Mouse (Mus musculus) erythroblast, adult 5-6 weeks (primary cell): ENCODE results near the gene Twsg1. TPM values are rescaled to one million over a fixed set of nuclear protein-coding genes. Genes with fewer than 3 reads are reported as not detected.
A peak's percentile ranks its signal among the peaks of the same experiment; 100 is the strongest.

Experiments
- ATAC-seq: replicated peaks from 2 replicates; pipeline ENCODE4 v1.8.0; 2016; ENCODE audit warnings: moderate number of reproducible peaks, mild to moderate bottlenecking, moderate TSS enrichment, inconsistent platforms; ENCODE audit not compliant: poor library complexity, low FRiP score, severe bottlenecking
- total RNA-seq, 2 experiments: library from RNA; stranded (forward) in 1 of 2; stranded (reverse) in 1 of 2; fragments of 150-400 nt in 1 of 2; fragments of 200-764, 138-1000 nt in 1 of 2; gene quantifications; 2 replicates each; pipeline versions ENCODE4 v1.2.3 to v1.2.4; 2015 to 2017; ENCODE audit warnings: low replicate concordance in 2 of 2

The Twsg1 gene
- total RNA-seq, 2 experiments from 2014 or later, result 4.3 to 8.3 TPM

GRCm38 (mm10) chr17:65939461-65940192 lies 11.4 kb downstream of the Twsg1 start:
- ATAC-seq, result no peak

- ATAC-seq, result no peak
These were observed 13.4 kb downstream of the Twsg1 start for GRCm38 (mm10) chr17:65937671-65938070.

GRCm38 (mm10) chr17:65933741-65934140 lies 17.3 kb downstream of the Twsg1 start:
- peak; percentile 79 for ATAC-seq

GRCm38 (mm10) chr17:65931525-65931924 lies 19.5 kb downstream of the Twsg1 start:
- no peak for ATAC-seq

- no peak for ATAC-seq
These were observed 20.1 kb downstream of the Twsg1 start for GRCm38 (mm10) chr17:65930960-65931359.

GRCm38 (mm10) chr17:65930158-65930826 lies 20.7 kb downstream of the Twsg1 start:
- no peak for ATAC-seq

GRCm38 (mm10) chr17:65929319-65929978 lies 21.6 kb downstream of the Twsg1 start:
- no peak for ATAC-seq

GRCm38 (mm10) chr17:65927077-65927476 lies 23.9 kb downstream of the Twsg1 start:
- no peak for ATAC-seq

- ATAC-seq, result no peak
These were observed 26.8 kb downstream of the Twsg1 start for GRCm38 (mm10) chr17:65924218-65924617.

- ATAC-seq, result no peak
These were observed 29.1 kb downstream of the Twsg1 start for GRCm38 (mm10) chr17:65921975-65922374.

GRCm38 (mm10) chr17:65919235-65919634 lies 31.8 kb downstream of the Twsg1 start:
- ATAC-seq, result peak; percentile 63

GRCm38 (mm10) chr17:65916135-65916668 lies 34.8 kb downstream of the Twsg1 start:
- ATAC-seq, result no peak

- no peak for ATAC-seq
These were observed 36.9 kb downstream of the Twsg1 start for GRCm38 (mm10) chr17:65914083-65914482.

- ATAC-seq, result no peak
These were observed 38.8 kb downstream of the Twsg1 start for GRCm38 (mm10) chr17:65912202-65912601.

- ATAC-seq, result no peak
These were observed 39.5 kb downstream of the Twsg1 start for GRCm38 (mm10) chr17:65911285-65912069.

GRCm38 (mm10) chr17:65908270-65908669 lies 42.8 kb downstream of the Twsg1 start:
- no peak for ATAC-seq

- no peak for ATAC-seq
These were observed 44.1 kb downstream of the Twsg1 start for GRCm38 (mm10) chr17:65906895-65907401.

GRCm38 (mm10) chr17:65906313-65906894 lies 44.6 kb downstream of the Twsg1 start:
- no peak for ATAC-seq

- ATAC-seq, result no peak
These were observed 45.8 kb downstream of the Twsg1 start for GRCm38 (mm10) chr17:65905241-65905640.
